Mouse (Mus musculus) lung, postnatal 0 days (tissue): ENCODE results near the gene Mgat4a.

ENCODE experiments used
- CTCF ChIP-seq: IDR thresholded peaks from 2 replicates; pipeline ENCODE4 v1.5.1; 2016; ENCODE audit warnings: antibody characterized with exemption, mild to moderate bottlenecking
- EP300 ChIP-seq: IDR thresholded peaks from 2 replicates; pipeline ENCODE4 v1.6.1; 2016; ENCODE audit warnings: antibody characterized with exemption, mild to moderate bottlenecking, control low read depth

DNA sequence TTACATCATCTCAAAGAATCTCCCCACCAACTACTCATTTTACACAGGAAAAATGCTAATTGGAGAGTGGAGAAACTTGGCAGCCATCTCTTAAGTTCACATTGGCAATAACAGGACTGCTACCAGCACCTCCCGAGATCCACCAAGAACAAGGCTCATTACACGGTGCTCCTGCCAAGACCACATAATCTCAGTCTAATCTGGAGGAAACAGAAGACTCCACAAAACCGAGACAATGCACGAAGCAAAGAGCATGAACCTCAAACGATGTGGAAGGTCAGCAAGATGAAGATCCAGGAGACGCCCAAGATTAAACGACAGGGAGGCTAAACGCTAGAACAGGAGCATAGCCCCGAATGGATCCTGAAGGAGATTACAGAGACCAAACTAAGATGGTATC, 38.5 kb downstream of the Mgat4a start:
- TF ChIP-seq EP300 (no peak), CTCF (no peak)
